7 mouse cellular contexts compared by ENCODE assay signal in the genomic region with DNA sequence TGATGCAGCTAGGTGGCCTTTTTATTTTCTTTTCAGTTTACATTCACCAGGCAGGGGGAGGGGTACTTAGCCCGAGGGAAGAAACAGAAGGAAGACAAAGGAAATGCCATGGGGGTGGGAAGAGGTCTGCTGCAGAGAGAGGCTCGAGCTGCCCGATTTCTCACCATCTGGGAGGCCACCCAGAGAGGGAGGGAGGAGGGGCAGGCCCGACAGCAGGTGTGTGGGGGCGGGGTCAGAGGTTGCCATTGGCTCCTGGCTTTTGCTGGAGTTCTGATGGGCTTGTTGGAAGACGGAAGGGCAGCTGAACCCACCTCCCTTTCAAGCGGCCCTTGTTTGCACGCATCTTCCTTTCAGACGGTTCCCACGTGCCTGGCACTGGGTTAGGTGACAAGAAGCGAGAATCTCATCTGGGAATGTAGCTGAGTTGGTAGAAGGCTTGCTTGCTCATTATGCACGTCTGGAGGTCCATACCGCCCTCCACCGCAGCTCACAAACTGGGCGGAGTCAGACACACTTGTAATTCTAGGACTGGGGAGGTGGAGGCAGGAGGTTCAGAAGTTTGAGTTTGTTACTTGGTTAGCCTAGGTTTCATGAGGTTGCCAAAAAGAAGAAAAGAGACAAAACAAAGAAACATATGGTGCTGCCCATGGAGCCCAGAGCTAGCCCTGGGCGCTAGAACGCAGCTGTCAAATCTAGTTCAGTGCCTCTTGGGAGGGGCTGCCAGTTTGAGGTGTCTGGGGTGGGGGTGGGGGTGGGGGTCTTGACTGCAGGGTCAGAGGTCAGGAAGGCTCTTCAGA. TPM values are rescaled to one million over a fixed set of nuclear protein-coding genes. Genes with fewer than 3 reads are reported as not detected.
DNase-seq lines count a peak whose midpoint lies in the region; ATAC-seq and TF ChIP-seq lines count a peak whose summit lies in the region.

No protein-coding gene starts in this region.

- H3K4me3 ChIP-seq in forebrain, embryonic 13.5 days = no peak overlapping the region
- no peak overlapping the region for H3K4me3 ChIP-seq in liver, embryonic 15.5 days (replicated peaks)
- no peak overlapping the region for H3K4me3 ChIP-seq in stomach, postnatal 0 days (ENCODE audit: low read depth, low read length)

- no peaks in the 10 kb centered on the region for H3K36me3 ChIP-seq in forebrain, embryonic 13.5 days (ENCODE audit: poor library complexity, severe bottlenecking)
- no peaks in the 10 kb centered on the region for H3K36me3 ChIP-seq in liver, embryonic 15.5 days (replicated peaks)
- no peaks in the 10 kb centered on the region for H3K36me3 ChIP-seq in stomach, postnatal 0 days (ENCODE audit: control insufficient read depth, insufficient read depth, low read length)

- no peak for TF ChIP-seq CTCF in stomach, postnatal 0 days (IDR thresholded peaks at IDR 0.05; ENCODE audit: low read depth)

- peak overlapping the region; percentile 96 for H3K27ac ChIP-seq in forebrain, embryonic 13.5 days
- H3K27ac ChIP-seq in liver, embryonic 15.5 days (replicated peaks) = no peak overlapping the region
- no peak overlapping the region for H3K27ac ChIP-seq in stomach, postnatal 0 days (replicated peaks)

- no peaks in the 10 kb centered on the region for H3K9me3 ChIP-seq in forebrain, embryonic 13.5 days (replicated peaks)
- no peaks in the 10 kb centered on the region for H3K9me3 ChIP-seq in liver, embryonic 15.5 days (replicated peaks)
- H3K9me3 ChIP-seq in stomach, postnatal 0 days (ENCODE audit: control insufficient read depth, low read length) = no peaks in the 10 kb centered on the region

- peaks cover 75% of the 10 kb centered on the region for H3K4me1 ChIP-seq in forebrain, embryonic 13.5 days
- no peaks in the 10 kb centered on the region for H3K4me1 ChIP-seq in liver, embryonic 15.5 days (replicated peaks)
- H3K4me1 ChIP-seq in stomach, postnatal 0 days (replicated peaks; ENCODE audit: control insufficient read depth, insufficient read depth) = no peaks in the 10 kb centered on the region

- WGBS in forebrain, embryonic 13.5 days = 1% methylated on average over 17 of the region's 17 CpGs
- 7% methylated on average over 17 of the region's 17 CpGs for WGBS in liver, embryonic 15.5 days (ENCODE audit: insufficient replicate concordance)
- WGBS in stomach, postnatal 0 days = 25% methylated on average over 17 of the region's 17 CpGs

- 0 out of 2 replicates have a peak overlapping the region, but pooled peaks have one; percentile 16 for H3K9ac ChIP-seq in forebrain, embryonic 13.5 days
- no peak overlapping the region for H3K9ac ChIP-seq in liver, embryonic 15.5 days
- no peak overlapping the region for H3K9ac ChIP-seq in stomach, postnatal 0 days (ENCODE audit: low read length)

- 0 out of 2 replicates have a peak, but pooled peaks cover 18% of the 10 kb centered on the region for H3K27me3 ChIP-seq in forebrain, embryonic 13.5 days
- H3K27me3 ChIP-seq in liver, embryonic 15.5 days = peaks cover 63% of the 10 kb centered on the region
- H3K27me3 ChIP-seq in stomach, postnatal 0 days (ENCODE audit: control insufficient read depth, insufficient read depth, low read length) = no peaks in the 10 kb centered on the region

- peak overlapping the region; percentile 45 for H3K4me2 ChIP-seq in forebrain, embryonic 13.5 days
- peak overlapping the region; percentile 13; the same call in 1 of the 2 replicates for H3K4me2 ChIP-seq in liver, embryonic 15.5 days
- peak overlapping the region; percentile 20; the same call in 1 of the 2 replicates for H3K4me2 ChIP-seq in stomach, postnatal 0 days (replicated peaks; ENCODE audit: low read depth)

- peak; percentile 72 for ATAC-seq in forebrain, embryonic 13.5 days
- no peak for ATAC-seq in liver, embryonic 15.5 days (ENCODE audit: insufficient read depth)
- 0 out of 2 replicates have a peak, but pooled peaks have one; percentile 35 for ATAC-seq in stomach, postnatal 0 days (ENCODE audit: low FRiP score, low TSS enrichment)

- TF ChIP-seq EP300 in stomach, postnatal 0 days (optimal IDR thresholded peaks at IDR 0.05) = no peak

- peak; percentile 23 for DNase-seq in 3T3-L1 (ENCODE audit: low read depth, low spot score)
- peak; percentile 56 for DNase-seq in CD4-positive, CD25-positive, alpha-beta regulatory T cell, adult 2 months (ENCODE audit: low read depth, low spot score)
- peak; percentile 83 for DNase-seq in stomach, postnatal 0 days (ENCODE audit: low spot score)
- DNase-seq in urinary bladder, postnatal 36 days (ENCODE audit: low spot score in 2 of 2) = no peak
- DNase-seq in urinary bladder, adult 18-20 months (ENCODE audit: low spot score in 2 of 2) = no peak

RNA-seq across cellular contexts. Expression of a gene that starts 10.3 kb away (rescaled TPM):
- 84.5 and 87.5 TPM in 2 replicates for polyA plus RNA-seq in forebrain, embryonic 13.5 days (2015; fragmentation: Nextera tagmentation; extraction: Ambion mirVana)
- 3.4 and 3.7 TPM in 2 replicates for polyA plus RNA-seq in liver, embryonic 15.5 days (2015; fragmentation: Nextera tagmentation; extraction: Ambion mirVana)
- polyA plus RNA-seq in stomach, postnatal 0 days (2015; fragmentation: Nextera tagmentation; extraction: Ambion mirVana) = 17.3 and 27.8 TPM in 2 replicates

Comparison
In these comparisons a context has a peak if more than half of its experiments do, and no peak if none do; other contexts are left out.
1. DNase-seq: peak in 3T3-L1 (single experiment), CD4-positive, CD25-positive, alpha-beta regulatory T cell, adult 2 months (single experiment) and stomach, postnatal 0 days (single experiment); none in urinary bladder, postnatal 36 days (0 of 2) and urinary bladder, adult 18-20 months (0 of 2).
2. Peak in every context shown above with its lines, with median percentiles within 50 percentile points of each other: H3K4me2 ChIP-seq.